Mouse (Mus musculus) lung, embryonic 14.5 days (tissue): ENCODE data around the gene Tmem192. TPM values are rescaled to one million over a fixed set of nuclear protein-coding genes. Genes with fewer than 3 reads are reported as not detected.

Experiments
- ATAC-seq: fragments of 200-750 bp; cut with Nextera tagmentation; 2 replicates; pipeline ENCODE4 v1.8.0; 2017; ENCODE audit warnings: mild to moderate bottlenecking, moderate TSS enrichment, moderate library complexity; ENCODE audit not compliant: insufficient read depth
- DNase-seq: peaks from one replicate; pipeline ENCODE4 v3.0.0-alpha.2; 2015
- H3K27ac ChIP-seq: fragments of 300-500 bp; sonication (generic); 2 replicates; pipeline ENCODE4 v1.5.1; 2014; ENCODE audit warnings: low read depth, mild to moderate bottlenecking, moderate library complexity
- H3K27me3 ChIP-seq: fragments of 300-500 bp; sonication (generic); 2 replicates; pipeline ENCODE4 v1.6.1; 2014; ENCODE audit warnings: low read length, control low read depth; ENCODE audit not compliant: insufficient read depth
- H3K36me3 ChIP-seq: fragments of 300-500 bp; sonication (generic); 2 replicates; pipeline ENCODE4 v1.6.1; 2014; ENCODE audit warnings: control low read depth; ENCODE audit not compliant: insufficient read depth
- H3K4me1 ChIP-seq: fragments of 300-500 bp; sonication (generic); 2 replicates; pipeline ENCODE4 v1.6.1; 2014; ENCODE audit warnings: antibody characterized with exemption, control low read depth; ENCODE audit not compliant: insufficient read depth
- H3K4me2 ChIP-seq: fragments of 300-500 bp; sonication (generic); 2 replicates; pipeline ENCODE4 v1.6.1; 2014; ENCODE audit warnings: mild to moderate bottlenecking
- H3K4me3 ChIP-seq: fragments of 300-500 bp; sonication (generic); 2 replicates; pipeline ENCODE4 v1.5.1; 2014; ENCODE audit warnings: low read depth, low read length
- H3K9ac ChIP-seq: fragments of 300-500 bp; sonication (generic); 2 replicates; pipeline ENCODE4 v1.6.1; 2014
- H3K9me3 ChIP-seq: fragments of 300-500 bp; sonication (generic); 2 replicates; pipeline ENCODE4 v1.6.1; 2016; ENCODE audit warnings: low read depth, low read length, control low read depth
- CTCF ChIP-seq: IDR thresholded peaks from 2 replicates; pipeline ENCODE4 v1.5.1; 2016; ENCODE audit warnings: antibody characterized with exemption, low read depth
- WGBS: fragments of 180-500 bp; shearing (Covaris S2); extraction: QIAGEN DNeasy Blood & Tissue Kit; methylation state at CpG from one replicate; pipeline ENCODE4 v1.1.7; 2014; 5-methylcytosine and 5-hydroxymethylcytosine counted together
- polyA plus RNA-seq: library from polyadenylated mRNA; unstranded; fragments of >200 nt; fragmentation: Nextera tagmentation; extraction: Ambion mirVana; gene quantifications from 2 replicates; pipeline ENCODE4 v1.2.1, GENCODE M21; 2014

The Tmem192 gene
- polyA plus RNA-seq, 1 experiment from 2014 or later, result 29.1 TPM

DNA sequence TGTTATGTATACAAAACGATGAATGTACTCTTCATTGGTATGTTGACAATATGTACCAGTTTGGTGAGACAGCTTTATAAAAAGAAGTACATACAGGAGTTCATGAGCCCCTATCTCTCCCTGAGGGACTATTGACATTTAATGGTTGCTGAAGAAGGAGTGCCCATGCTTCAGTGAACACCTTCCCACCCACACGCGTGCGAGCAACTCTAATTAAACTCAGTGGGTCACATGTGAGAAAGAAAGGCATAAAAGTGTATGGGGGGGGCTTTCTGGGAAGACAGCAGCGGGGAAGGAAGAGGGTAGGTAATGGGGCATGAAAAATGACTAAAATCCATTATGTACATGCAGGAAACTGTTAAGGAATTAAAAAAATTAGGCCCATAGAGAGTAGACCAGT is 30.2 kb upstream of the Tmem192 start:
- Histone ChIP-seq H3K4me2 (no peak overlapping the region), H3K27me3 (no peaks in the 10 kb centered on the region), H3K4me3 (no peak overlapping the region), H3K4me1 (no peaks in the 10 kb centered on the region), H3K9me3 (no peaks in the 10 kb centered on the region), H3K27ac (no peak overlapping the region), H3K36me3 (no peaks in the 10 kb centered on the region), H3K9ac (no peak overlapping the region)
- DNase-seq (no peak), ATAC-seq (no peak)
- WGBS, result 84% methylated on average over 5 of the region's 5 CpGs
- TF ChIP-seq CTCF, result no peak

DNA sequence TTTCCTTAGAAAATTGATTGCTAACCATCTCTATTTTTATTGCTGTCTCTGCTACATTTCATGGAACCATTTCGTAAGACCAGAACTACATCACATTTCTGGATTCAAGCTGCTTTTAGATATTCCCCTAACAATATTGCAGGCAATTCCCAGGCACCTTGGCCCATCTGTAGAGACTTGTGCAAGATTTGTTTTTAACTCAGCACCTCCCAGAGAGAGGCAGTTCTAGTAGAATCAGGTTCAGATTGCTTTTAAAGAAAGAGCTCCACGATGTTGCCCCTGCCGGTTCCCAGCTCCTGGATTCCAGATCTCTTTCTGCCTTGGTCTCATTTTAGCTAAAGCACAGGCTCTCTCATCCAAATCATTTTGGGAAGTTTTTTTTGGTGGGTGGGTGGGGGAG is 23.7 kb upstream of the Tmem192 start:
- 70% methylated on average over 3 of the region's 3 CpGs for WGBS
- H3K4me2 ChIP-seq, result no peak overlapping the region
- H3K9me3 ChIP-seq, result no peaks in the 10 kb centered on the region
- no peaks in the 10 kb centered on the region for H3K4me1 ChIP-seq
- ATAC-seq (no peak), DNase-seq (no peak)
- TF ChIP-seq CTCF, result no peak
- no peak overlapping the region for H3K9ac ChIP-seq
- no peak overlapping the region for H3K27ac ChIP-seq
- H3K4me3 ChIP-seq, result no peak overlapping the region
- no peaks in the 10 kb centered on the region for H3K36me3 ChIP-seq
- H3K27me3 ChIP-seq, result no peaks in the 10 kb centered on the region

GRCm38 (mm10) chr8:64925762-64926161 is 21.2 kb upstream of the Tmem192 start:
- no peak for DNase-seq
- H3K27ac ChIP-seq, result no peak overlapping the region
- no peak for ATAC-seq
- H3K4me2 ChIP-seq, result no peak overlapping the region
- H3K4me1 ChIP-seq, result no peaks in the 10 kb centered on the region
- H3K36me3 ChIP-seq, result no peaks in the 10 kb centered on the region
- WGBS, result 75% methylated on average over 4 of the region's 4 CpGs
- no peak for TF ChIP-seq CTCF
- no peaks in the 10 kb centered on the region for H3K27me3 ChIP-seq
- no peak overlapping the region for H3K4me3 ChIP-seq
- H3K9me3 ChIP-seq, result no peaks in the 10 kb centered on the region
- H3K9ac ChIP-seq, result no peak overlapping the region

DNA sequence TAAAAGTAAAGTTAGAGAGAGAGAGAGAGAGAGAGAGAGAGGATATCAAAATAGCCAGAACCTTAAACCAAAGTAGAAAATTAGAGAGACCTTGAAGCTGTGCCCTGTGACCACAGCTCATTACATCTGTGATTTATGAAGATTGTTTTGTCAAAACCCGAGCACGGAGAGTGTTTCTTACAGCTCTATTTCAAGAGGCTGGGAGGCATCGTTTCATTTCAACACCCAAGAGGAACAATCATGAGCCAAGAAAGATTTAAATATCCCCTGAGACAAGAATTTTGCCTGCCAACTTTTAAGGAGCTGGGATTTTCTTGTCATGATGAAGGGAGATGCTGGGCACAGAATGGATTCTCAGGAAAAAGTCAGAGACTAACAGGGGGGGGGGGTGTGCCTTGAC is 20.6 kb upstream of the Tmem192 start:
- WGBS, result 34% methylated on average over 3 of the region's 3 CpGs
- Histone ChIP-seq H3K36me3 (no peaks in the 10 kb centered on the region), H3K9ac (no peak overlapping the region), H3K4me3 (no peak overlapping the region), H3K27ac (no peak overlapping the region), H3K9me3 (no peaks in the 10 kb centered on the region), H3K4me2 (no peak overlapping the region), H3K4me1 (no peaks in the 10 kb centered on the region), H3K27me3 (no peaks in the 10 kb centered on the region)
- no peak for TF ChIP-seq CTCF
- ATAC-seq (no peak), DNase-seq (peak; percentile 26)

DNA sequence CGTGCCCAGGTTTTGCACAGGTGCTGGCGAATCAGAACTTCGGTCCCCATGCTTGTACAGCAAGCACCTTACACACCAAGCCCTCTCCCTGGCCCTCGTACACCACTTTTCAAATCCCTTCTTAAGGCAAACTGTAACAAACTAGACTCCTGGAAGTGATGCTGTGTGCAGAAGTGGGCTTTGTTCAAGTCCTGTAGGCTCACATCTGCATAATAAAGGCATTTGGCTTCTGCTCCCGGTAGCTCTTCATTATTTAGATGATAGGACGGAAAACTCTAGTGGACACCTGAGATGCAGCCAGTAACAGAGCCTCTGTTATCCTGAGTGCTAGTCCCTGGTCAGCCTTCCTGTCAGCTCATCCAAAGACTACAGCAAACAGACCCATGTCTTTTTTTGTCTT is 18.0 kb upstream of the Tmem192 start:
- DNase-seq (no peak), ATAC-seq (no peak)
- Histone ChIP-seq H3K9ac (no peak overlapping the region), H3K4me2 (no peak overlapping the region), H3K36me3 (no peaks in the 10 kb centered on the region), H3K4me1 (no peaks in the 10 kb centered on the region), H3K27ac (no peak overlapping the region), H3K27me3 (no peaks in the 10 kb centered on the region), H3K9me3 (no peaks in the 10 kb centered on the region), H3K4me3 (no peak overlapping the region)
- TF ChIP-seq CTCF, result no peak
- WGBS, result 87% methylated on average over 6 of the region's 6 CpGs

DNA sequence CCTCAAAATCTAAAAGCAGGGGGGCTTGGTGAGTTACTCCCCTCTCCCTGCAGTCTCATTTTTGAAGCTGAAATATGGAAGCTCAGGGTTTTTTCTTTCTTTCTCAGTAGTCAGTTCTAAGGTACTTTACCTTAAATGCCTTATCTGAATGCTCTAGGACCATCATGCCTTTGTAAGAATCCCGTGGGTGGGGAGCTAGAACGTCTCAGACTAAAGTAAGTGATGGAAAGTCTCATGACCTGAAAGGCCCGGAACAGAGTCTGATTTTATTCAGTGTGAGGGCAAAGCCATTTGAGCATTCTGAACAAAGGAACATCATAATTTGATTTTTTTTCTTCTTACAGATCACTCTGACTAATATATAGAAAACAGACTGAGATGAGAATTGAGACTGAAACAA is 12.0 kb upstream of the Tmem192 start:
- no peak overlapping the region for H3K4me2 ChIP-seq
- no peak overlapping the region for H3K27ac ChIP-seq
- H3K27me3 ChIP-seq, result no peaks in the 10 kb centered on the region
- H3K9me3 ChIP-seq, result no peaks in the 10 kb centered on the region
- H3K4me3 ChIP-seq, result no peak overlapping the region
- DNase-seq (no peak), ATAC-seq (no peak)
- H3K36me3 ChIP-seq, result no peaks in the 10 kb centered on the region
- H3K4me1 ChIP-seq, result peaks cover 4% of the 10 kb centered on the region; the same call in 1 of the 2 replicates
- H3K9ac ChIP-seq, result no peak overlapping the region
- WGBS, result 64% methylated on average over 3 of the region's 3 CpGs
- TF ChIP-seq CTCF, result no peak

DNA sequence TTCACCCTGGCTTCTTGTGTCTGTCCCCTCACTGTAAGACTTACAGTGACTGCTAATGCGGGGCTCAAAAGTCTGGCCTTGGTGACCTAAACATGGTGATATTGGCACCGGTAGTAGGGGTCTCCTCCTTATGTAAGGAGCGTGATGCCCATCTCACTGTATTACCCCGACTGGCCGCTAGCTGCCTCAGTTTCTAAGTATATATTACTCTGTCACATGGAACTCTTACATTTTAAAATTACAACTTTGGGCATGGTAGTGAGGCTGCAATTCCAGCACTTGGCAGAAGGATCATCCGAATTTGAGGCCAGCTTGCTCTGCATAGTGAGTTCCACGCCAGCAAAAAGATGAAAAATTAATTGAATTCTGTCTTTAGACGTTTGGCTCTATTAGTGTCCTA is 6.0 kb upstream of the Tmem192 start:
- Histone ChIP-seq H3K9me3 (no peaks in the 10 kb centered on the region), H3K36me3 (no peaks in the 10 kb centered on the region), H3K4me1 (peaks cover 4% of the 10 kb centered on the region; the same call in 1 of the 2 replicates), H3K9ac (no peak overlapping the region), H3K27me3 (no peaks in the 10 kb centered on the region; the same call in 1 of the 2 replicates), H3K27ac (no peak overlapping the region), H3K4me2 (no peak overlapping the region), H3K4me3 (no peak overlapping the region)
- 75% methylated on average over 8 of the region's 8 CpGs for WGBS
- no peak for DNase-seq
- no peak for ATAC-seq
- no peak for TF ChIP-seq CTCF

DNA sequence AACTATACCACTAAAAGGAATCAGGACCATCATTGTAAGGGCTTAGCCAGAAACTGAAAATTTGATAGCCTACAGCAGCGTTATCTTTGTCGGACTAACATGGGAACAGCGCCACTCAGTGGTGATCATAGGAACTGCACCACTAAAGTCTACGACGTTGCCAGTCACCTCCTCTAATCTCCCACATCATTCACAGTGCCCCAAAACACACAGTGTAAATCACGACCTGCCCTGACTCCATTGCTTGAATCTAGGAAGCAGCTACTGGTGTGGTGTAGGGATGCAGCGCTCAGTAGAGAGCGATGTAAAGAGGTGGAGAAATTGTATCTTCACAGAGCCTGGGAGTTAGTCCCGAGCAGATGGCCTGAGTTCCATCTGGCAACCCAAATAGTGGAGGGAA is 5.5 kb upstream of the Tmem192 start:
- peak; percentile 95 for TF ChIP-seq CTCF
- ATAC-seq (peak; percentile 18), DNase-seq (peak; percentile 91)
- Histone ChIP-seq H3K9ac (no peak overlapping the region), H3K27me3 (no peaks in the 10 kb centered on the region; the same call in 1 of the 2 replicates), H3K4me2 (no peak overlapping the region), H3K27ac (no peak overlapping the region), H3K36me3 (no peaks in the 10 kb centered on the region), H3K4me1 (peaks cover 4% of the 10 kb centered on the region; the same call in 1 of the 2 replicates), H3K9me3 (no peaks in the 10 kb centered on the region), H3K4me3 (no peak overlapping the region)
- 10% methylated on average over 9 of the region's 9 CpGs for whole genome bisulfite sequencing
